Mouse (Mus musculus) heart, postnatal 36 days (tissue): ENCODE results near the gene Aldh3b3. TPM values are rescaled to one million over a fixed set of nuclear protein-coding genes. Genes with fewer than 3 reads are reported as not detected.

Source experiments
- total RNA-seq, 2 experiments: library from RNA; stranded (reverse); gene quantifications; 2 replicates each; pipeline ENCODE4 v1.2.3; 2021

Gene Aldh3b3
- total RNA-seq, 2 experiments from 2014 or later = 0.38 to 0.56 TPM

Other genes with a start within 250 kb of the Aldh3b3 start
- gene Kmt5b, start 191.2 kb upstream of the Aldh3b3 start, total RNA-seq = 10 to 100 TPM; 31.0 to 34.2 TPM
- gene Chka, start 106.9 kb upstream of the Aldh3b3 start, total RNA-seq = 10 to 100 TPM; 10.5 to 11.5 TPM
- gene Tcirg1, start 51.5 kb upstream of the Aldh3b3 start, total RNA-seq = 10 to 100 TPM in 1 of 2 experiments, 1 to 10 TPM in 1; 9.1 to 17.7 TPM
- 100 to 1,000 TPM; 508 to 532 TPM for gene Ndufs8, start 45.9 kb upstream of the Aldh3b3 start, total RNA-seq
- 1 to 10 TPM; 1.5 to 1.6 TPM for gene Aldh3b1, start 28.8 kb upstream of the Aldh3b3 start, total RNA-seq
- gene Unc93b1, start 23.5 kb upstream of the Aldh3b3 start, total RNA-seq = 10 to 100 TPM; 16.9 to 20.6 TPM
- under 1 TPM in 1 of 2 experiments, not detected in 1; 0.39 TPM for gene Aldh3b2, start 13.7 kb downstream of the Aldh3b3 start, total RNA-seq
- 10 to 100 TPM; 22.8 to 24.4 TPM for gene Acy3, start 27.9 kb downstream of the Aldh3b3 start, total RNA-seq
- gene Tbx10, start 34.1 kb downstream of the Aldh3b3 start, total RNA-seq = not detected
- 100 to 1,000 TPM; 126 to 140 TPM for gene Nudt8, start 41.9 kb downstream of the Aldh3b3 start, total RNA-seq
- 1 to 10 TPM; 1.3 to 1.4 TPM for gene Gm49405, start 42.0 kb downstream of the Aldh3b3 start, total RNA-seq
- gene Doc2g, start 44.7 kb downstream of the Aldh3b3 start, total RNA-seq = 100 to 1,000 TPM; 174 to 196 TPM
- 1,000 to 10,000 TPM; 1,111 to 1,164 TPM for gene Ndufv1, start 54.2 kb downstream of the Aldh3b3 start, total RNA-seq
- gene Gstp1, start 79.3 kb downstream of the Aldh3b3 start, total RNA-seq = 100 to 1,000 TPM; 339 to 350 TPM
- 100 to 1,000 TPM; 120 to 124 TPM for gene Gstp2, start 87.4 kb downstream of the Aldh3b3 start, total RNA-seq
- gene Gstp3, start 100.9 kb downstream of the Aldh3b3 start, total RNA-seq = not detected
- not detected for gene Cabp2, start 122.9 kb downstream of the Aldh3b3 start, total RNA-seq
- 10 to 100 TPM; 35.3 to 39.1 TPM for gene Cdk2ap2, start 138.5 kb downstream of the Aldh3b3 start, total RNA-seq
- 10 to 100 TPM; 20.7 to 22.9 TPM for gene Pitpnm1, start 141.4 kb downstream of the Aldh3b3 start, total RNA-seq
- 10 to 100 TPM; 56.8 to 64.0 TPM for gene Aip, start 167.2 kb downstream of the Aldh3b3 start, total RNA-seq
- not detected for gene Gpr152, start 181.1 kb downstream of the Aldh3b3 start, total RNA-seq
- under 1 TPM in 1 of 2 experiments, not detected in 1; 0.19 TPM for gene Cabp4, start 185.4 kb downstream of the Aldh3b3 start, total RNA-seq
- 10 to 100 TPM; 52.4 to 55.6 TPM for gene Coro1b, start 190.0 kb downstream of the Aldh3b3 start, total RNA-seq
- 1 to 10 TPM; 1.1 to 1.3 TPM for gene Ptprcap, start 195.0 kb downstream of the Aldh3b3 start, total RNA-seq
- gene Rps6kb2, start 204.7 kb downstream of the Aldh3b3 start, total RNA-seq = 10 to 100 TPM; 16.4 to 18.8 TPM
- 10 to 100 TPM; 29.4 to 33.7 TPM for gene Carns1, start 216.8 kb downstream of the Aldh3b3 start, total RNA-seq
- 10 to 100 TPM in 1 of 2 experiments, 1 to 10 TPM in 1; 6.6 to 11.1 TPM for gene Tbc1d10c, start 232.6 kb downstream of the Aldh3b3 start, total RNA-seq
- gene Ppp1ca, start 233.4 kb downstream of the Aldh3b3 start, total RNA-seq = 100 to 1,000 TPM; 326 to 332 TPM
- 1 to 10 TPM; 5.2 to 5.3 TPM for gene Rad9a, start 243.0 kb downstream of the Aldh3b3 start, total RNA-seq